Mouse (Mus musculus) erythroblast, embryonic 14.5 days (primary cell): ENCODE measurements at regions not wholly inside any gene's neighbourhood (a gene's known extent, or its start where the extent isn't known, plus 50 kb on each side); places are given as distances from the start of the nearest gene placed in this dataset.

Source experiments
- GATA1 ChIP-seq: IDR thresholded peaks from 2 replicates; pipeline ENCODE4 v1.6.1; 2012; ENCODE audit warnings: low read length, inconsistent platforms, mixed read lengths
- TAL1 ChIP-seq: IDR thresholded peaks from 3 replicates; pipeline ENCODE4 v1.6.1; 2012; ENCODE audit warnings: low read length, inconsistent platforms, mixed read lengths

DNA sequence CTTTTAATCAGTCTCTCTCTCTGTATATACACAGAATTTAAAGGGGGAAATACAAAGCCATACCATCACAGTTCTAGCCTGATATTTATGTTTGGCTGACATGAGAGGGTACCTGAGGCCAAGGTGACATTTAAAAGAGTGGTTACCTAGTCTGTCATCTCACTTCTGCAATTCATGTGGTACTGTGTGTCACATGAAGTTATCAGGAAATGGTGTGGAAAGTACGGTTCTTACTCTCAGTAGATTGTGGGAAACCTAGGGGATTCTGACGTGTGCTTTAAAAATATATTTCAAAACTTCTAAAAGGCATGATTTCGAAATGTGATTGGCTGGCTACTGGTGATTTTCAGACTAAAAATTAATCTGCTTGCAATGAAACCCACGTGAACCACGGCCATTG, 673.1 kb upstream of the Marcks start:
- TF ChIP-seq TAL1 = no peak
- no peak for TF ChIP-seq GATA1
